Mouse (Mus musculus) liver, postnatal 0 days (tissue): ENCODE results near the gene Gm20388. TPM values are rescaled to one million over a fixed set of nuclear protein-coding genes. Genes with fewer than 3 reads are reported as not detected.

Experiments used
- ATAC-seq: fragments of 200-750 bp; cut with Nextera tagmentation; 2 replicates; pipeline ENCODE4 v1.8.0; 2017; ENCODE audit warnings: mild to moderate bottlenecking, moderate library complexity
- DNase-seq: peaks from one replicate; pipeline ENCODE4 v3.0.0-alpha.2; 2016
- H3K27ac ChIP-seq: fragments of 300-500 bp; sonication (generic); 2 replicates; pipeline ENCODE4 v1.5.1; 2014; ENCODE audit warnings: antibody characterized with exemption, moderate library complexity, mild to moderate bottlenecking, low read depth
- H3K27me3 ChIP-seq: fragments of 300-500 bp; sonication (generic); 2 replicates; pipeline ENCODE4 v1.6.1; 2014; ENCODE audit warnings: low read length, control low read depth, mixed read lengths; ENCODE audit not compliant: insufficient read depth
- H3K36me3 ChIP-seq: fragments of 300-500 bp; sonication (generic); replicated peaks from 2 replicates; pipeline ENCODE4 v1.6.1; 2014; ENCODE audit warnings: mild to moderate bottlenecking, control low read depth, low read length, moderate library complexity, mixed read lengths; ENCODE audit not compliant: insufficient read depth
- H3K4me1 ChIP-seq: fragments of 300-500 bp; sonication (generic); 2 replicates; pipeline ENCODE4 v1.6.1; 2014; ENCODE audit warnings: antibody characterized with exemption, mild to moderate bottlenecking, control low read depth; ENCODE audit not compliant: insufficient read depth
- H3K4me2 ChIP-seq: fragments of 300-500 bp; sonication (generic); 2 replicates; pipeline ENCODE4 v1.6.1; 2014; ENCODE audit warnings: low read depth, mild to moderate bottlenecking, low read length, moderate library complexity, mixed read lengths
- H3K4me3 ChIP-seq: fragments of 300-500 bp; sonication (generic); 2 replicates; pipeline ENCODE4 v1.5.1; 2014; ENCODE audit warnings: low read depth, low read length
- H3K9ac ChIP-seq: fragments of 300-500 bp; sonication (generic); replicated peaks from 2 replicates; pipeline ENCODE4 v1.6.1; 2014; ENCODE audit warnings: mild to moderate bottlenecking, moderate library complexity
- H3K9me3 ChIP-seq: fragments of 300-500 bp; sonication (generic); 2 replicates; pipeline ENCODE4 v1.6.1; 2016; ENCODE audit warnings: mild to moderate bottlenecking, control low read depth, low read length, mixed read lengths
- CTCF ChIP-seq: sonication (generic); IDR thresholded peaks from 2 replicates; pipeline ENCODE4 v1.5.1; 2016; ENCODE audit warnings: antibody characterized with exemption, low read depth
- EP300 ChIP-seq: IDR thresholded peaks from 2 replicates; pipeline ENCODE4 v1.6.1; 2016; ENCODE audit warnings: antibody characterized with exemption, low read depth, mild to moderate bottlenecking
- WGBS: fragments of 180-500 bp; shearing (Covaris S2); extraction: QIAGEN DNeasy Blood & Tissue Kit; methylation state at CpG from one replicate; pipeline ENCODE4 v1.1.7; 2014; ENCODE audit not compliant: insufficient replicate concordance; 5-methylcytosine and 5-hydroxymethylcytosine counted together
- polyA plus RNA-seq: library from polyadenylated mRNA; unstranded; fragments of >200 nt; fragmentation: Nextera tagmentation; extraction: Ambion mirVana; gene quantifications from 2 replicates; pipeline ENCODE4 v1.2.1, GENCODE M21; 2015

Gm20388 gene
- polyA plus RNA-seq, 1 experiment from 2014 or later = not detected

DNA sequence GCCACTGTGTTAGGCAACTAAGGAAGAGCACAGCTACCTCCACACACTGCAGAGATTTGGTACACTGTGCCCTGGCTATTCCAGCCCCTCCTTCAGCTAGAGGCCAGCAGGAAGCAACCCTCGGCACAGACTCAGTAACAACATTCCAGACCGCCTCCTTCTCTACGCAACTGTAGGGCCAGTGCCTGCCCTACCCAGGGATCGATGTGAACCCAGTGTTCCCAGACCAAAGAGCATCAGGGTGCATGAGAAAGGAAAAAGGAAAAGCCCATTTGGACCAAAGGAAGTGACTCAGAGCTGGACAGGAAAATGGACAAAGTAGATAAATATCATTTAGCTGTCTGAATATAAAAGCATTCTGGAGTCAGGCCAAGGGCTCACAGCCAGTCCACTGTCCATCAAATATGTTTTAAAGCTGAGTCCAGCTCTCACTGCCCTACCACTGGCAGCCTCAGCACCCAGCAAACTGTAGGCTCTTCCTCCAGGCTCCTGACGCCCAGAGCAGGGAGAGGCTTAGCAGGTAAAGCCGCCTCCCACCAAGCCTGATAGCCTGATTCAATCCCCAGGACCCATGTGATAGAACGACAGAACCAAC is 1708.9 kb downstream of the Gm20388 start:
- WGBS = 38% methylated on average over 7 of the region's 7 CpGs
- H3K4me1 ChIP-seq = peaks cover 17% of the 10 kb centered on the region

GRCm38 (mm10) chr8:121620801-121621516 is 1710.3 kb downstream of the Gm20388 start:
- ATAC-seq (no peak), DNase-seq (peak; percentile 62)
- H3K36me3 ChIP-seq = no peaks in the 10 kb centered on the region; the same call in 1 of the 2 replicates
- no peaks in the 10 kb centered on the region for H3K27me3 ChIP-seq
- H3K9ac ChIP-seq = no peak overlapping the region
- H3K4me1 ChIP-seq = peaks cover 17% of the 10 kb centered on the region
- H3K4me2 ChIP-seq = no peak overlapping the region
- H3K27ac ChIP-seq = peak overlapping the region; percentile 56; the same call in 1 of the 2 replicates
- TF ChIP-seq EP300 = no peak
- no peak for TF ChIP-seq CTCF
- H3K4me3 ChIP-seq = no peak overlapping the region
- WGBS = 78% methylated on average over 12 of the region's 12 CpGs
- H3K9me3 ChIP-seq = no peaks in the 10 kb centered on the region

More for the DNA sequence above, 1708.9 kb downstream of the Gm20388 start:
- no peak overlapping the region for H3K9ac ChIP-seq
- H3K36me3 ChIP-seq = no peaks in the 10 kb centered on the region; the same call in 1 of the 2 replicates
- H3K9me3 ChIP-seq = no peaks in the 10 kb centered on the region
- no peak overlapping the region for H3K4me2 ChIP-seq
- peak; percentile 94 for ATAC-seq
- peak overlapping the region; percentile 56 for H3K27ac ChIP-seq
- DNase-seq = peak; percentile 52
- no peak overlapping the region for H3K4me3 ChIP-seq
- TF ChIP-seq CTCF (no peak), EP300 (peak; percentile 82)
- H3K27me3 ChIP-seq = no peaks in the 10 kb centered on the region

DNA sequence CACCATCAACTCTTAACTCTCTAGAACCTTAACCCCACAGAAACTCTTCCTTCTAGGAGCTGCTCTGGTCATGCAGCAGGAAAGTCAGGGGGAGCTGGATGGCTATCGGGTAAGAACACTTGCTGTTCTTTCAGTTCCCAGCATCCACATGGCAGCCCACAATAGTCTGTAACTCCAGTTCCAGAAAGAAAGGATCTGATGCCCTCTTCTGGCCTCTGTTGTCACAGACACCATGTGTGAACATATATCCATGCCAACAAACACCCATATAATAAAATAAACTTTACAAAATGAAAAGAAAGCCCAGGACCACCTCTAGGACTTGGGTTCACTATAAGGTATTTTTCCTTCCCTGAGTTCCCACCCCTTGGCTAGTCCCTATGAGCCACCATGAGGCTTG is 1711.2 kb downstream of the Gm20388 start:
- 46% methylated on average over 1 of the region's 1 CpGs for WGBS
- no peak for ATAC-seq
- Histone ChIP-seq H3K27me3 (no peaks in the 10 kb centered on the region), H3K4me1 (peaks cover 17% of the 10 kb centered on the region), H3K4me2 (no peak overlapping the region), H3K9me3 (no peaks in the 10 kb centered on the region), H3K9ac (no peak overlapping the region), H3K4me3 (no peak overlapping the region), H3K36me3 (no peaks in the 10 kb centered on the region; the same call in 1 of the 2 replicates), H3K27ac (no peak overlapping the region)
- peak; percentile 34 for TF ChIP-seq CTCF
- no peak for TF ChIP-seq EP300
- no peak for DNase-seq

- no peak overlapping the region for H3K9ac ChIP-seq
- DNase-seq = no peak
- WGBS = 85% methylated on average over 8 of the region's 8 CpGs
Observed at GRCm38 (mm10) chr8:121623043-121623442, 1712.4 kb downstream of the Gm20388 start.

DNA sequence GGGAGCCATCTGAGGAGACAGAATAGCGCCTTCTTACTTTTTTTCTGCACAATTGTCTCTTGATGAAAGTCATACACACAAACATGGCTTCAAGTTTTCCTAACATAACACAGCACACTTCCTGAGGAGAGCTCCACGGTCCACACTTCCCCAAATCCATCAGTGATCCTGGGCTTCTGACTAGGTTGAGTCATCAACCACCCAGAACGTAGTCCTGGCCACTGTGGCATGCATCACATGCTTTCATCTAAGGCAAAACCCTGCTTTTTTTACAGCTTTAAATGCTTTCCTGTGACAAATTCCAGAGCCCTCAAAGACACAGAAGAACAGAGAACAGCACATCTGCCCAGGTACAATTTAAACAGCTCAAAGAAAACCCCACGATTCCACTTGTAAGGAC is 1718.0 kb downstream of the Gm20388 start:
- no peak overlapping the region for H3K27ac ChIP-seq
- DNase-seq (no peak), ATAC-seq (no peak)
- H3K4me1 ChIP-seq = peaks cover 5% of the 10 kb centered on the region; the same call in 1 of the 2 replicates
- H3K9me3 ChIP-seq = no peaks in the 10 kb centered on the region
- H3K4me2 ChIP-seq = no peak overlapping the region
- TF ChIP-seq CTCF (no peak), EP300 (no peak)
- no peak overlapping the region for H3K9ac ChIP-seq
- H3K27me3 ChIP-seq = no peaks in the 10 kb centered on the region
- WGBS = 67% methylated on average over 4 of the region's 4 CpGs
- H3K4me3 ChIP-seq = no peak overlapping the region
- no peaks in the 10 kb centered on the region; the same call in 1 of the 2 replicates for H3K36me3 ChIP-seq

More at GRCm38 (mm10) chr8:121623043-121623442, 1712.4 kb downstream of the Gm20388 start:
- ATAC-seq = no peak
- Histone ChIP-seq H3K4me3 (no peak overlapping the region), H3K4me1 (peaks cover 17% of the 10 kb centered on the region), H3K9me3 (no peaks in the 10 kb centered on the region), H3K27ac (no peak overlapping the region), H3K36me3 (no peaks in the 10 kb centered on the region; the same call in 1 of the 2 replicates), H3K27me3 (no peaks in the 10 kb centered on the region), H3K4me2 (no peak overlapping the region)
- no peak for TF ChIP-seq EP300
- TF ChIP-seq CTCF = no peak

GRCm38 (mm10) chr8:121631645-121632071 is 1721.0 kb downstream of the Gm20388 start:
- H3K9me3 ChIP-seq = no peaks in the 10 kb centered on the region
- H3K4me1 ChIP-seq = peaks cover 10% of the 10 kb centered on the region; the same call in 1 of the 2 replicates
- H3K4me2 ChIP-seq = no peak overlapping the region
- H3K4me3 ChIP-seq = no peak overlapping the region
- no peaks in the 10 kb centered on the region; the same call in 1 of the 2 replicates for H3K36me3 ChIP-seq
- DNase-seq (no peak), ATAC-seq (peak; percentile 74)
- H3K27ac ChIP-seq = peak overlapping the region; percentile 39; the same call in 1 of the 2 replicates
- no peaks in the 10 kb centered on the region for H3K27me3 ChIP-seq
- H3K9ac ChIP-seq = no peak overlapping the region
- TF ChIP-seq CTCF (peak; percentile 25), EP300 (no peak)
- 53% methylated on average over 7 of the region's 7 CpGs for WGBS
